Mouse (Mus musculus) heart, adult 11 months (tissue): Measurements from ENCODE around the gene Vwa7.

ENCODE experiments used
- DNase-seq: peaks from one replicate; pipeline ENCODE4 v3.0.0; 2022

The Vwa7 gene

DNA sequence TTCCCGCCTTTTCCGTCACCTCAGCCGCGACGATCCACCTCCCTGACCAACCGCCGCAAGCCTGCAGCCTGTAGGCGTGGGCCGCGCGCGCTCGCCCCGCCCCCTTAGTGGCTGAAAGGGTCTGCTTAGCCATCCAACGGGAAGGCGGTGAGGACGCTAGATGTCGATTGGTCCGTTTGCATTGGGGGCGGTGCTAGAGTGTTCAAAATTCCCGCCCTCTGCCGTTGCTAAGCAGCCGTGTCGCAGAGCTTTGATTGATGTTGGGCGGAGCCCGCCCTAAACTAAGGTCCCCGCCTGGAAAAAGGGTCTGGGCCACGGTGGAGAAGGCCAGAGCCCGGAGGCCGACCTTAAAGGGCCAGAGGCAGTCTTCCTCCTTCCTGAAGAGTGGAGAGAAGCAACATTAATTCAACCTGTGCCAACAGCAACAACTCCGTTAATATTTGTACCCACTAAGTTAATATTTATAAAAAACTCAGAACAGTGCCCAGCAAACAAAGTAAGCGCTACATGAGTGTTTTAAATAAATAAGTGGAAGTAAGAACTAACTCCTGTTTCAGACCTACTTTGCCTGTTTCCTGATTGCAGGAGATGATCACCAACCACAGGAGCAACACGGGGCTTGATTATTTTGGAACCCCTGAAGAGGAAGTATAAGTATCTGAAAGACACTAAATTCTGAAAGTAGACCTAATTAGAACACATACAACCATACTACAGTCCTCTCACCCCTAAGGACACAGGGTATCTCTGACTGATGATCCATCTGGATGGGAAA is 30.5 kb downstream of the Vwa7 start, which contains the start of gene Msh5:
Msh5 (minus strand) TSS at position 65 of the 775 bp plus-strand sequence.
- peak; percentile 100 for DNase-seq

DNA sequence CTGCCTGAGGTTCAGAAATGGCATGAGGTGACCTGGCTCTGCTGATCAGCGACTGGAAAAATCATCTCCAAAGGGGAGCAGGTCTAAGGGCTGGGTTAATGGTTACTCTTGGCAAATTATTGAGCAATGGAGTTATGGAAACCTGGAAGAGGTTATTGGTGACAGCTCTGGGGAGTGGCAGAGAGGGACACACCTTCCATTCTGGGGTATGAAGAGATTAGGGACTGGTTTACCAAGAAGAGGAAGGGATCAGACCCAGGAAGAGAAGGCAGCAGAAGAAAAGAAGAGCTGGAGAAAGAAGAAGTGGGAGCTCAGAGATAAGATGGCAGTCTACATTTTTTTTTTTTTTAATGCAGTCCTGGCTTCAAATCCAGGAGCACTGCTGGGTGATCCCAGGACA is 31.3 kb downstream of the Vwa7 start:
- peak; percentile 86 for DNase-seq

DNA sequence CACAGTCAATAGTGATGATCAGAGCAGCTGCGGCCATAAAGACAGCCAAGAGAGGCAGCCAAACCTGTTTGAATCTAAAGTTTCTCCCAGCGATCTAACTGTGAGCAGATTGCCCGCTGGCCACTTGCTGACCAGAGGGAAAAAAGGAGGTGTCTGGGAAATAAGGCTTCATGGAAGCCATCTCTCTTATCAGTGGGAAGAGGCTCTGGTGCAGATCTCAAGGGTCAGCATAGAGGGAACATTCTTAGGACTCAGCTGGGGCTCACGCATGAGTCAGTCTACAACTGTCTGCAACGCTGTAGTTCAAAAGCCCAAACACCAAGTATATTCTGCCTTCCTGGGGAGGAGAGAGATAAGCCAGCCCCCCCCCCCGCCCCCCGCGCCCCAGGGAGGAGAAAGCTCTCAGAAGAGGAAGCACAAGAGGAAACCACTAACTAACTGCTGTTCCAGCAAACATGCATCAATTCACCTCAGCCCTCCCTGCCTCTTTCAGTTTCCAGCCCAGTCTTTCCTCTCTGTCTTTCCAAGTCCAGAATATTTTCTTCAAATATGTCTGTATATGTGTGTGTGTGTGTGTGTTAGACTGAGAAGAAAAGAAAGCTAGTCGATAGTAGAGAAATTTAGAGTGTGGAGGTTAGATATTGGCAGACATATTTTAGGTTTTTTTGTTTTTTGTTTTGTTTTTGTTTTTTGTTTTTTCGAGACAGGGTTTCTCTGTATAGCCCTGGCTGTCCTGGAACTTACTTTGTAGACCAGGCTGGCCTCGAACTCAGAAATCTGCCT is 32.0 kb downstream of the Vwa7 start:
- DNase-seq: peak; percentile 95

DNA sequence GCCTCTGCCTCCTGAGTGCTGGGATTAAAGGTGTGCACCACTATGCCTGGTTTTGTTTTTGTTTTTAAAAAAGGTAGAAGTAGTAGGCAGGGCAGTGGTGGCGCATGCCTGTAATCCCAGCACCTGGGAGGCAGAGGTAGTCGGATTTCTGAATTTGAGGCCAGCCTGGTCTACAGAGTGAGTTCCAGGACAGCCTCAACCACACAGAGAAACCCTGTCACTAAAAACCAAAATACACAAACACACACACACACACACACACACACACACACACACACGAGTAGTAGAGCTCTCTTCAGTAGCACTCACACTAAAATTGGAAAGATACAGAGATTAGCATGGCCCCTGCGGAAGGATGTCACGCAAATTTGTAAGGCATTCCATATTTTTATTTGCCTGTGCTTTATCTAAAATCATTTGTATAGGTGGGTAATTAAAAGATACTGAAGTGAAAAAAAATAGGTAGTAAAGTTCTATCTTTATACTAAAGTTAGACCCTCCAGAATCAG is 32.6 kb downstream of the Vwa7 start:
- peak; percentile 87 for DNase-seq

DNA sequence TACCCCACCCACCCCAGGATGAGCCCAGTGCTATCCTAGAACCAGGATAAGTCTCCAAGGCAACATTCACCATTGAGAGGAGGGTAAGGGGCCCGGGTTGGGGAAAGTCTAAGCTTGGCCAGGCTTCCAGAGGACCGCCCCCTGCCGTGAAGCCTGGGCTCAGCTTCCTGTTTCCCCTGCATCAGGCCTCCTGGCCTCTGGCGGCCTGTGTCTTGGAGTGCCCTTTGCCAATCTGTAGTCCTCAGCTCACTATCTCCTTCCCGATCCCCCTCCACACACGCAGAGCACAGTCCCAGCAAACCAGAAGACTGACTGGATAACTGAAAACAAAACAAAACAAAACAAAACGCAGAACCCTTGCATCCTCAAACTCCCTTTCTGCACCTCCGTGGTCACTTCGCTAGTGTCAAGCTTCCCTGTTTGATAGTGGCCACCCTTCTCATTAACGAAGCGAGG is 33.2 kb downstream of the Vwa7 start, which contains the start of gene Clic1:
Clic1 (plus strand) TSS at position 406 of the 456 bp plus-strand sequence.
- DNase-seq: peak; percentile 98

DNA sequence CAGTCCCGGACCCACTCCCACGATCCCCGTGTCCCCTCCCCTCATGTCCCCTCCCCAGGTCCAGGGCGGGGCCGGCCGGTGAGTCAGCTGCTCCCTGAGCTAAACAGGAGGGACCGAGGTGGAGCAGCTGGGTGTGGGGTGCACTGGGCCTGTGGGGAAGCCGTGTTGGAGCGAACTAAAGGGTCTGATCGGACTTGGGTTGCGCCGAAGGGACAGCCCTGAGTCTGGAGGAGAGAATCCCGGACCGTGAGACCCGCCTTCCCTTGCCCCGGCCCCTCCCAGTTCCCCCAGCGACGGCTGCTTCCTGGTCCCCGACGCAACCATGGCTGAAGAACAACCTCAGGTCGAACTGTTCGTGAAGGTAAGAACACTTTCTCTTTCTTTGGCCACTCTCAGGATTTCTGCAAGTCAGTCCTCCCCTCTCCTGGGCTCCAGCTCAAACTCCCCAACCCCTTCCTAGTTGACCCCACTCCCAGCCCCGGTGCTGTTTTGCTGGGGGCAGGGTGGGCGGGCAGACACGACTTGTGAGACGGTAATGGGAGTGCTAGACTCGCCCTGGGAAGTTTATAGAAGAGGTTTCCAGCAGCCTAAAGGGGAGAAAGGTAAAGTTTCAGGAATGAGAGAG is 33.9 kb downstream of the Vwa7 start:
- peak; percentile 99 for DNase-seq

DNA sequence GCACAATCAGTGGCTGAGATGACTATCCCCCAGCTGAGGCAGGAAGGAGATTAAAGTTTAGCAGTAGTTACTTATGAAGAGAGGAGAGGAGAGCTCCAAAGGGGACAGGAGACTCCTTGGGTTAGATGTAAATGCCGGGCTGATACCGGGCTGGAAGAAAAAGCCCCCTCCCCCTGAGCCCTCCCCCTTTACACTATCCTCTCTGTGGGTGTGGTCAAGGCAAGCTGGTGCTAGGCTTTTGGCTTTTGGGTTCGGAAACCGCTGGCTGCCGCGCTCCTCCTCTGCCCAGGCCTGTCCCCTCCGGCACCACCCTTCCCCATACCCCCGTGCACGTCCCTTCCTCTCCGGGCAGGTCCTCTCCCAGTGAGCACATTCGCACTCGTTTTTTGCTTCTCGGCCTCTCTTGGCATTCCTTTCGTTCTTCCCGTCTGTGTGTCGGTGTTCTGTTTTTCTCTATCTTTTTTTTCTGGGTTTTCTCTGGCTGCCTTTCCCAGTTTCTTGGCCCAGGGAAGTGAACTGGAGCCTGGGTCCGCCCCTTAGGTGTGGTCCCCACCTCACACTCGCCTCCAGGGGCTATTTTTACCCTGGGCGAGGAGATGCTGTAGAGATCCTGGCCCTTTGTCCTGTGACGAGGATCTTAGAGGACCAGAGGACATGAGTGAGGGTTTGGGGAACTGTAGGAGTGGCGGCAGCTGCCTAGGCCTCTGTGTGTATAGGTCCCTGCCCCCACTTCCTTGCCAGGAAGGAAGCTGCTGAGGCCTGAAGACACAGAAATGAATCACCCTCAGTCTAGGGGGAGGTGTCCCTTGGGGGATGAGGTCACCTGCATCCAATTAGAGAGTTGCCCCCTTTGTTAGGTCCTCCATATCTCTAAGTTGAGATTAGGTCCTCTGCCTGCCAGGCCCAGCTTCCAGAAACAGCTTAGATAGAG is 35.0 kb downstream of the Vwa7 start:
- DNase-seq: peak; percentile 99

DNA sequence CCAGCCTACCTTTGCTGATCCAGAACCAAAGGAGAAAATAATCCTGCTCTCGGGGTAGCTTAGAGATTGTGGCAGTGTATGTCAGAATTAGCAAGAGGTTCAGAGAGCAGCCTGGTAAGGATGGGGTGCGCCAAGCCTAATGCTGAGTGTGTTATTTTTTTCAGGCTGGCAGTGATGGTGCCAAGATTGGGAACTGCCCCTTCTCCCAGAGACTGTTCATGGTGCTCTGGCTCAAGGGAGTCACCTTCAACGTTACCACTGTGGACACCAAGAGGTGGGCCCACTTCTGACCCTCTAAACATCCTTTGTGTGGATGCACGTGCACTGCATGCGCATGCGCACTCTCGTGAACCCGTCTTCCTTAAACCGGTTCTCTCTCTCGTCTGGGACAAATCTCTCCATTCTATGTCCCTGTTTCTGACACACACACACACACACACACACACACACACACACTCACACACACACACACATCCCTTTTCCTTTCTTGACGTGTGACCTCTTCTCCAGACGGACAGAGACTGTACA is 36.0 kb downstream of the Vwa7 start:
- peak; percentile 92 for DNase-seq

DNA sequence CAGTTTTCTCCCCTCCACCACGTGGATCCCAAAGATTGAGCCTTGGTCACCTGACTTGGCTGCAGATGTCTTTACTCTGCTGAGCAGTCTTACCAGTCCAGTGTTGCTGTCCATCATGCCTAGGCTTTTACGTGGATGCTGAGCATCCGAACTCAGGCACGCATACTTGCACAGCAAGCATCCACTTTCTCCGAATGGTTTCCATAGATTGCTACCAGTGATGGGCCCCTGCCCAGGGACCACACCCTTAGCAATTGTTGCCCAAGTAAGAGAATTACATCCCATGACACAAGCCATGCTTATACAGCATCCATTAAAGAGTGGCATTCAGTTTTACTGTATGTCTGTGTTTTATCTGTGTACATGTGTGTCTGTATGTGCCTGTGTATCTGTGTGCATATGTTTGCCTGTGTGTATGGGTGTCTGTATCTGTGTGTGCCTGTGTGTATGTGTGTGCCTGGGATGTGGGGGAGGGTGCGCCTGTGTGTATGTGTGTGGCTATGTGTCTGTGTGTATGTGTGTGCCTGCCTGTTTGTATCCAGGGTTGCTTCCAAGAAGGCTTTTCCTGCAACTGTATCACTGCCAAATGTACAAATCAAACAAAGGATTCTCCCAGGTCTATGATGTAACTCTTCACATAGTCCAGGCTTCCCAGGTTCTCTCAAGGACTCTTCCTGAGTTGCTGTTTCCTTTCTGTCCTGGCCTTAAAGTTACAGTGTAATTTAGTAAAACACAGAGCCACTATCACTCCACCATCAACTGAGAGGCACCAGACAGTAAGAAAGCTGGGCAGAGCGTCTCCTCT is 39.5 kb downstream of the Vwa7 start:
- peak; percentile 94 for DNase-seq

DNA sequence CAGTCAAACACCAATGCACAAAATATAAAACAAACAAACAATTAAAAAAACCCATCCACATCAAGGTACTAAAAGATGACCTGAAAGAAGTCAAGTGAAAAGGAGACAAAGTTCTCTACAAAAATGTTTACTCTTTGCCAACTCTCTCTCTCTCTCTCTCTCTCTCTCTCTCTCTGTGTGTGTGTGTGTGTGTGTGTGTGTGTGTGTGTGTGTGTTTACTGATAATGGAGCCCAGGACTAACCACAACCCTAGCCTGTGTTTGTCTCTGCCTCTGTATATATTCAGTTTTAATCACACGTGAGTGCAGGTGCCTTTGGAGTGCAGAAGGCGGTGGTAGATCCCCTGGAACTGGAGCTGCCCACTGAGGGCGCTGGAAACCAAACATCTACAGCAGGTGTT is 40.7 kb downstream of the Vwa7 start:
- DNase-seq: no peak

DNA sequence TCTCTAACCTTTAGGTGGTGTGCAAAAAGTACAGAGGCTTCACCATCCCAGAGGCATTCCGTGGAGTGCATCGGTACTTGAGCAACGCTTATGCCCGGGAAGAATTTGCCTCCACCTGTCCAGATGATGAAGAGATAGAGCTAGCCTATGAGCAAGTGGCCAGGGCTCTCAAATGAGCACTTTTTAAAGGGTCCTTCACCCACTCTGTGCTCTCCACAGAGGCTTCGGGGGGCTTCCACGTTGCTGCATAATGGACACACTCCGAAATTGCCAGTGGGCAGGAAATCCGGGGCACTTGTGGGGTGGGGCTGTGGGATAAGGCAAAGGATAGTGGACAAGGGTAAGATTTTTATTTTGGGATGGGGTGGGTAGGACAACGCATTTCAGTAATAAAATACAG is 41.9 kb downstream of the Vwa7 start:
- DNase-seq: peak; percentile 95

DNA sequence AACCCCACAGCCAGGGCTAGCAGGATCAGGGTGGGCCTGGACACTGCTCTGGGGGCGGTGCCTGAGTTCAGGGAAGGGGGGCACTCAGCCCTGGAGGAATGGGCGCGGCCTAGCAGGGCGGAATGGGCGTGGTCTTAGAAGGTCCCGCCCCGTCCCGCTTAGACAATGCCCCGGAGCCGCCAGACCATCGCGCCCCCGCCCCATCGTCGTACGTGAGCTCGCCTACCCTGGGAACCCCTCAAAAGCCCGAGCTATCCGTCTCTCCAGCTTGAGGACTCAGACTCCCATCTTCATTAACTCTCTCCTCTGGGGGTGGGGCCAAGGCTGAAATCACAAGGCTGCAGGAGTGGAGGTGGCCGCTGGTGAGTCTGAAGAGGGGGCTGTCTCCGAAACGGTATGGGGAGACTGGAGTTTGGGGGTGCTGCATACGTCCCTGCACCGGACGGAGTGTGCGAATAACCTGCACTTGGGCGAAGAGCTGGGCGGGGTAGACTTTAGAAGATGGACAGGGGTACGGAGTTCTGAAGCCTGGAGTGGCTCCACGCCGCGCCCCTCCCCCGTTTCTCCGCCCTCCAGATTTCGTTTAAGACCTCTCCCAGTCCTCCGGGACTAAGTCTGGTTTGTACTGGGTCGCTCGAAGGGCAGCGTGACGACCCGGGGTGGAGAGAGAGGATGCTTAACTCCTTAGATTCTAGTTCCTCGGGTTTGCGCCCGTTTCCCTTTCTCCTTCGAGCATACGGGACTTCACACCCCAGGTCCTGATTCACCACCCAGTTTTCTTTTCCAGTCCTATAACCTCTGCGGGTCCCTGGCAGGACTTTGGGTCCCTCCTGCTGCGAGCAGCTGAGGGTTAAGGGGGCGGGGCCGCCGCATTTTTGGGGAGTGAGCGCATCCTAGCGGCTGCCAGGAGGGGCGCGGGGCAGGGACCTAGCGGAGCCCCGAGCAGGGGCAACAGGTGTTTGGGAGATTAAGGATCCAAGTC is 42.8 kb downstream of the Vwa7 start, which contains the start of gene Ddah2:
Ddah2 (plus strand) TSS at position 125 of the 982 bp plus-strand sequence.
- peak; percentile 99 for DNase-seq

DNA sequence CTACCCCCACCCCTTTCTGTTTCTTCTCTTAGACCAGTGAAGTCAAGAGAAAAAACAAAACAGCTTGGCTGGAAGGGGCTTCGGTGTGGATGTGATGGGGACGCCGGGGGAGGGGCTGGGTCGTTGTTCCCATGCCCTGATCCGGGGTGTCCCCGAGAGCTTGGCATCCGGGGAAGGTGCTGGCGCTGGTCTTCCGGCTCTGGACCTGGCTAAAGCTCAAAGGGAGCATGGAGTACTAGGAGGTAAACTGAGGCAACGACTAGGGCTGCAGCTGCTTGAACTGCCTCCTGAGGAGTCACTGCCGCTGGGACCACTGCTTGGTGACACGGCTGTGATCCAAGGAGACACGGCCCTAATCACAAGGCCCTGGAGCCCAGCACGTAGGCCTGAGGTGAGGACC is 43.7 kb downstream of the Vwa7 start:
- DNase-seq: peak; percentile 95

DNA sequence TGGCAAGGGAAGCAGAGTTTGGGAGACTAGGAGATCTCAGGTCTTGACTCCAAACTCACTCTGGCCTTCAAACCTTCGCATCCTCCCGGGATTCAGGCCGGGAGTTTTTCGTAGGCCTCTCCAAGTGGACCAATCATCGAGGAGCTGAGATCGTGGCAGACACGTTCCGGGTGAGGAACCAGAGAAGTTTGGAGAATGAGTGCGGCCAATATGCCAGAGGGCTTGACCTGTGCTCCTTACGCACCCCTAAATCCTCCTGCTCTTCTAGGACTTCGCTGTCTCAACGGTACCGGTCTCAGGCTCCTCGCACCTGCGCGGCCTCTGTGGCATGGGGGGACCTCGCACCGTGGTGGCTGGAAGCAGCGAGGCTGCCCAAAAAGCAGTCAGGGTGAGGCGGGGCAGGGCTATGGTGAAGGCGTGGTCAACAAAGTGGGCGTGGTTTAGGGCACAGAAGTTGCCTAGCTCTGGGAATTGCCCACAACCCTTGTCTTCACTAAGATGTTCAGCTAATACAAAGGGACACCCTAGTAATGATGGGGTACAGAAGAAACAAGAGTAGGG is 44.4 kb downstream of the Vwa7 start:
- peak; percentile 96 for DNase-seq

DNA sequence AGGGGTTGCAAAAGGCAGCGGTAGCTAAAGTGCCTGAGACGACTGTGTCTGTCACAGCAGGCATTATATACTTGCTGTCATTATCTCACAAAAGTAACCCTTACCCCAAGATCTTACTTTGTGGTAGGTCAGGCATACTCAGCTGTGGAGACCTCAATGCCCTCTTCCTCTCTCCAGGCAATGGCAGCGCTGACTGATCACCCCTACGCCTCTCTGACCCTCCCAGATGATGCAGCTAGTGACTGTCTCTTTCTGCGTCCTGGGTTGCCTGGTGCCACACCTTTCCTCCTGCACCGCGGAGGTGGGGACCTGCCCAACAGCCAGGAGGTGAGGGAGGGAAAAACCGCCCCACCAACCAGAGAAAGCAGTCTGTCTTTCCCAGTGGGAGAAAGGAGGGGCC is 44.9 kb downstream of the Vwa7 start:
- peak; percentile 92 for DNase-seq

DNA sequence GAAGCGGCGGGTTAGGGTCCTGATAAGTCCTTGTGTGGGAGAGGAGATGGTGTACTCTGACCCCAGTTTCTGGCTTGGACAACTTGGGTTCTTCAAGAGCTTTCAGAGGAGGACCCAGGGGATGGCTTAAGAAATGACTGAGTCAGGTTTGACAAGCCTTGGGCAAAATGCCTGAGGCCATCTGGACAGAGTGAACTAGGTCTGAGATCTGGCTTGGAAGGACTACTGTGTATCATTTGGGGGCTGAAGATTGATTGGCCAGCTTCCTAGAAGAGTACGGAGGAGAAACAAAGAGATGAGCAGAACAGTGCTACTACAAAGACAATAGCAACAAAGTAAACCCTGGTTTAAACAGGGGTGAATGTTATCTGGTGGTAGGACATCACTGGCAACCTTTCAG is 47.1 kb downstream of the Vwa7 start:
- DNase-seq: peak; percentile 94

DNA sequence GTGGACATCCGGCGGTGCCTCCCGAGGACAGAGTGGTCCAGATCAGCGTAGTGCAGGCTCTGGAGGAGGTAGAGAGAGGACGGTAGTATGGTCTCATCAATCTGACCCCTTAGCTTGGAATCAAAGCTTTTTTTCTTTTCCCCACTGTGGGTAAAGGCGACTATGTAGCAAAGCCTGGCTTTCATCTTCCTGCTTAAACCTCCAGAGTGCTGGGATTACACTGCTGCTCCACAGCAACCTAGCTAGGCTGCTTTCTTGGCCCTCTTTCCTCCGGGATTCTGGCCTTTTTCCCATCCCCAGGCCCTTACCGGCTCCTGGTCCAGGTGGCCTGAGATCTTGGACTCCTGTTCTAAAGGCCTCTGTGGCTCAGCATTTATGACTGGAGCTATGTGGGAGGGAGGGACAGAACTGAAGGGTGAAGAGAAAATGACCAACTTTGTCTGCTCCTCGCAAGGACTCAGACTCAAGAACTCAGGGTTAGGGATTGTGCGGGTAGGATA is 48.0 kb downstream of the Vwa7 start:
- DNase-seq: no peak

DNA sequence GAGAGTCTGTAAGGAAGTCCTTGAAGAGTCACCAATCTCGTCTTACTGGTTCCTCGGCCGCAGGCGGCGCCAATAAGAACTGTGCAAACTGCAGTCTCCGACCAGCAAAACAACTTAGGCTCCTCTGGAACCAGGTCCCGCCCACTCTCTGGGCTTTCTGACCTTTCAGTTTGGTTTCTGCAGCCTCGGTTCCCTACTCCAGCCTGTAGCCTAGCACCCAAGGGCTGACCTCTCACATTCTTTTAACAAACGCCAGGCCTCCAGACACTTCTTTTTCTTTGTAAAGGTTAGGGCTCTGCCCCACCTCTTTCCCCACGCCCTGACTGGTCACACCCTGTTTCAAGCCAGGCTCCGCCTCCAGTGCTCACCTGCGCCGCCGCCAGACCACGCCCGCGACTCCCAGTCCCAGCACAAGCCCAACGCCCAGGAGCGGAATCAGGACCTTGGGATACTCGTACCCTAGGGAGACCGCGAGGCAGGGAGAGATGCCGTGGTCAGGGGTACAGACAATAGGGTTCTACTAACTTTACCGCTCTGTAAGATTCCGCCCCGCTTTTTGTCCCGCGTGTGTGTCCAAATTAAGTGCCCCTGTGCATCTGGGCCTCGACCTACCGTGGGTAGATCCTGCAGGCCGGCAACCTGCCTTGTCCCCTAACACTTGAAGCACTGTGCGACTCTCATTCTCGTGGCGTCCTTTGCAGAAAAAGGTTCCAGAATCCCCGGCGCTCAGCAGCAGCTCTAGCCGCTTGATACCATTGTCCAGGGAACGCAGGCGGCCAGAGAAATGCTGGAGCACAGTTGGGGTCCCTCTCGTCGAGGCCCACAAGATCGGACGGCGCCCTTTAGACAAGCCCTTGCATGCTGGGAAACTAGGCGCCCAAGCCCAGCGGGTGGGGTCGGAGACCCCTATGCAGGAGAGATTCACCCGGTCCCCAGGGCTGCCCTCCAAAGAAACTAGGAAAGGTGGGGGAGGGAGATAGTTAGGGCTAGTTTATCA is 48.9 kb downstream of the Vwa7 start, which contains the start of gene Ly6g6c:
Ly6g6c (plus strand) TSS at position 438 of the 997 bp plus-strand sequence.
- peak; percentile 97 for DNase-seq
